Mouse (Mus musculus) lung, postnatal 14 days (tissue): ENCODE data around the gene Tmem189.

Experiments
- DNase-seq: peaks from one replicate; pipeline ENCODE4 v3.0.0; 2021

Tmem189 gene

DNA sequence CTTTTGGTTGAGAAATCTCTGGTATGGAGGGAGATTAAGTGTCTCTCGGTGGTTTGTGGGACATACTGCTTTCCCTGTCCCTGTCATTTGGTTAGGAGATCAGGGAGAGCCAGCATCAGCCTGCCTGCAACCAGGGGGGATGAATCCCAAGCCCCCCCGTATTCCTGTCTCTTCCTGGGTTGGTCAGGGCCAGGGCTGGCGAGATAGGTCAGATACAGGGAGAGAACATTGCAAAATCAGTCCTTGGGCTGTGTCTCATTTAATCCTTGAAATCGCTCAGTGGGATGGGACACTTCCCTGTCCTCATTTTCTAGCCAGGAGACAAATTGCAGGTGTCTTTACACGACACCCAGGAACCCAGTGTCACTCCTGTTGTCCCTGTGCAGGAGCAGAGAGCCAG lies 10.4 kb upstream of the Tmem189 start:
- no peak for DNase-seq

DNA sequence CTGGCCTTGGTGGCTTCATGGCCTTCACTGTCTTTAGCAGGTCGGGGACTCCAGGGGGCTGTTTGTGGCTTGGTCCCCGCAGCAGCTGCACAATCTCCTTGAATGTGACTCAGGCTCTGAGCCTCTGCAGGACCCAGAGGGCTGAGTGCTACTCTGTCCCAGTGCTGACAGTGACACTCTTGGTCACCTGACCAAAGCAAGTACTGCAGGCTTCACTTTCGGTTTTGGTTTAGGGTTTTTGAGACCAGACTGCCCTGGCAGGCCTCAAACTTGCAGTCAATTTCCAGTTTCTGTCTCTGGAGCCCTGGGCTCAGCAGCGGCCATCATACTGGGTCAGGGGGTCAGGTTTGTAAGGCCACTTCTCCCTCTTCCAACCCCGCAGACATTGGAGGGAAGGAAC lies 8.3 kb upstream of the Tmem189 start:
- peak; percentile 63 for DNase-seq

GRCm38 (mm10) chr2:167696143-167696542 lies 6.5 kb upstream of the Tmem189 start:
- no peak for DNase-seq

GRCm38 (mm10) chr2:167695491-167695890 lies 5.9 kb upstream of the Tmem189 start:
- no peak for DNase-seq

DNA sequence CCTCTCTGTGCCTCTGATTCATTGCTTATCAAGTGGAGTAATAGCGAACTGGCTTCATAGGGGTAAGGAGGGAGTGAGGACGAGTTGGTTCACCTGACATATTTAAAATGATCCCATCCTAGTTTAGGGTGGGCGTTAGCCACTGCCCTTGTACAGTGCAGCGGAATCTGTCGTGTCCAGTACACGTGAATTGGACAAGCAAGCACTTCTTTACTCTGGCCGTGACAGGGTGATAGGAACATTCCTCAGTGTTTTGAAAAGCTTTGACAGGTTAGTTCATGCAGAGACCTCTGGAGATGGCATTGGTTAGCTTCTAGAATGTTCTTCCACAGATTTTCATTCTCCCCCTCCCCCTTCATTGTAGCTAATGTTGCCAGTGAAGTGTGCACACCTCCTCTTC lies 5.3 kb upstream of the Tmem189 start:
- no peak for DNase-seq

- DNase-seq, result no peak
Observed at GRCm38 (mm10) chr2:167694244-167694643, 4.6 kb upstream of the Tmem189 start.

DNA sequence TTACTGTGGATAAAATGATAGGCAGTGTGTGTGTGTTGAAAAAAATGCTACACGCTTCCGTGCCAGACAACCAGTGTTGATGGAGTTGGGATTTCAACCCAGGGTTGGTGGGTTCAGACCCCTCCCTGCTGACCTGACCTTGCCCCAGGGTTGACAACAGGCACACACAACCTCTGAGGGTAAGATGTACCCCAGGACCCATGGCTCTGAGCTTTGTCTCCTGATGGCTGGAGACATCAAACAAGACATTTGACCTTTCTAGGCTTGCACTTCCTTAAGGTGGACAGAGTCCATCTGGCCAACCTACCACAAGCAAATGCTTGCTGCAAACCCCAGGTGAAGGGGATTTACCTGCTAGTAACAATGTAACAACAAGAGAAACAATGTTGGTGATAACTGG lies 3.9 kb upstream of the Tmem189 start:
- DNase-seq, result no peak

- DNase-seq, result no peak
Observed at GRCm38 (mm10) chr2:167692831-167693230, 3.2 kb upstream of the Tmem189 start.

DNA sequence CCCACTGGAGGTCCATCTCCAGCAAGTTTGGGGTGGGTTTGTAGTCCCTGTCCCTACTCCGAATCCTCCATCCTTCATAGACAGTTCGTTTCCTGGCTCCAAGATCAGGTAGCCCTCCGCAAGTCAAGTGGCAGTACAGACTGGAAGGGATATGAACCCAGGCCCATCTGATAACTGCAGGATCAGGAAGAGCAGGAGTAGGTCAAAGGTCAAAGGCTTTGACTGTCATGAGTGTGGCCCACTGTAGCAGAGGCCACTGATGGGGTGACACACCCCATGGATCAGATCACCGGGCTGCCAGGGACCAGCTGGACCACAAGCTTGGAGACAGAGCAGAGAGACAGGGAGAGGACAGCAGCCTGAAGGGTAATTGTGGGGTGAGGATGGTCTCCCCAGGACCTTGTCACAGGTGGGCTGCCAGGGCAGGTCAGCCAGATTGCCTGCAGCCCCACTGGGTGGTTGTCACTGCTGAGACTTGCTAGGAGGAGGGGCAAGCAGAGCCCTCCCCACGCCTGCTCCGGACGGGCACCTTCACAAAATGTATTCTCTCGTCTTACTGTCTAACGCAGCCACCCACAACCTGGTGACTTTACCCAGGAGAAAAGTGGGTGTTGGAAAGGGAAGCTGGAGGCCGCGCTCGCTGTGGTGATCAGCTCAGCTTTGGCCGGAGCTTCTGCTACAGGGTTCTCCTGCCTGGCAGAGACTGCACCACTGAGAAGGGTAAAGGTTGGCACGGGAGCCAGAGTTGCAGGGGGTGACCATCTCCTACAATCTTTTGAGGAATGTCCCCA lies 2.4 kb upstream of the Tmem189 start:
- no peak for DNase-seq

DNA sequence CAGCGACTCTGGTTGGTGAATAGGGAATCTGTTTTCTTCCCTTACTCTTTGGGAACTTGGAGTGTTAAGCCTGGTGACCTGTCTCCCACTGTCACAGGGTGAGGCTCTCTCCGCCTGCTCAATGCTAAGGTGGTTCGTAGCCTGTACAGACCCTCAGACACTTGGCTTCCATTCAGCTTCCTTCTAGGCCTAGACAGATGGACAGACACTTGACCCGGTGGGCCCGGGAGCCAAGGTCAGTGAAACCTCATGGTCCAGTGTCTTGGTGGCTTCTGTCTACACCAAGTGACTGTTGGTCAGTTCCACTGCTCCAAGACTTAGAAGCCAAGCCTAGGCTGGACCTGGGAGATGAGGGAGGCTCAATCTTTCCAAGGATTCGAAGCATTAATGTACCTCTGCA lies 1.8 kb upstream of the Tmem189 start:
- no peak for DNase-seq

GRCm38 (mm10) chr2:167690962-167691311 lies 1.3 kb upstream of the Tmem189 start:
- DNase-seq, result peak; percentile 60

DNA sequence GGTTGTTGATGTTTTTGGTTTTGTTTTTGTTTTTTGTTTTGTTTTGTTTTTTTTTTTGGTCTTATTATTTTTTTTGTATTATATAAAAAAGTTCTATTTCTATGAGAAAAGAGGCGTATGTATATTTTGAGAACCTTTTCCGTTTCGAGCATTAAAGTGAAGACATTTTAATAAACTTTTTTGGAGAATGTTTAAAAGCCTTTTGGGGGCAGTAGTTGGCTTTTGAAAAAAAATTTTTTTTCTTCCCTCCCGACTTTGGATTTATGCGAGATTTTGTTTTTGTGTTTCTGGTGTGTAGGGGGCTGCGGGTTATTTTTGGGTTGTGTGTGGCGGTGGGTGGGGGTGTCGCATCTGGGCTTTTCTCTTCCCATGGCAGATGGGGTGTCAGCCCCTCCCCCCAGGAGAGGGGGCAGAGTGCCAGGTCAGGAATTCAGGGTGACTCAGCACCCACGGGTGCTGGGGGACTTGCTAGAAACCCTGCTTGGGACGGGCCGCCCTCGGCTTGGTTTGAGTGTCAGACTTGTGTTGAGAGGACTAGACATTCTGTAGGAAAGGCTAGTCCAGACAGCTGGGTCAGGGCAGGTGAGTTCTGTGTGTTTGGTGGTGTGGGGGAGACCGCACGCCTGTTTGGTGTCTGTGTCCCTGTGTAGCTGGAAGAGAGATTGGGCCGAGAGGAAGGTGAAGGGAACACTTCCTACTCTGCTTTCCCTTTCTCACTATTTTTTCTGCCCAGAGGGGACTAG lies 768 bp upstream of the Tmem189 start:
- peak; percentile 67 for DNase-seq

DNA sequence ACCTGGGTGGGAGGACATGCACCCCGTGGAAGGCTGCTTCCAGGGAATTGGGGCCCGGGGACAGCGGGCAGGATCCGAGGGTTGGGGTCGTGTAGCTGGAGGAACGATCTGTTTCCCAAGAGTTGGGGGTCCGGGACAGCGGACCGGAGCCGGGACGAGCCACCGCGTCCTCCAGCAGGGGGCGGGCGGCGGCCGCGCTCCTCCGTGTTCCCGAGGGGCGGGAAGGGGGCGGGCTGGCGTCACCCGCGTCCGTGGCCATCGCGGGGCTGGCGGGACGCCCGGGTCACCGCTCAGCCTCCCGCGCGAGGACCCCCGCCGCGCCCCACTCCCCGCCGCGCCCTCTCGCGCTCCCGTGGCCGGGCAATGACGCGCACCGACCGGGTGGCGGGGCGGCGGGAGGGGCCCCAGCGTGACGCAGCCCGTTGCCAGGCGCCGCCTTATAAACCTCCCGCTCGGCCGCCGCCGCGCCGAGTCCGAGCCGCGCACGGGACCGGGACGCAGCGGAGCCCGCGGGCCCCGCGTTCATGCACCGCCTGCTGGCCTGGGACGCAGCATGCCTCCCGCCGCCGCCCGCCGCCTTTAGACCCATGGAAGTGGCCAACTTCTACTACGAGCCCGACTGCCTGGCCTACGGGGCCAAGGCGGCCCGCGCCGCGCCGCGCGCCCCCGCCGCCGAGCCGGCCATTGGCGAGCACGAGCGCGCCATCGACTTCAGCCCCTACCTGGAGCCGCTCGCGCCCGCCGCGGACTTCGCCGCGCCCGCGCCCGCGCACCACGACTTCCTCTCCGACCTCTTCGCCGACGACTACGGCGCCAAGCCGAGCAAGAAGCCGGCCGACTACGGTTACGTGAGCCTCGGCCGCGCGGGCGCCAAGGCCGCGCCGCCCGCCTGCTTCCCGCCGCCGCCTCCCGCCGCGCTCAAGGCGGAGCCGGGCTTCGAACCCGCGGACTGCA lies 847 bp downstream of the Tmem189 start, which contains the start of gene Cebpb:
Cebpb (plus strand) TSS at position 418 of the 954 bp plus-strand sequence.
- peak; percentile 91 for DNase-seq

GRCm38 (mm10) chr2:167688126-167688497 lies 1.5 kb downstream of the Tmem189 start:
- no peak for DNase-seq

DNA sequence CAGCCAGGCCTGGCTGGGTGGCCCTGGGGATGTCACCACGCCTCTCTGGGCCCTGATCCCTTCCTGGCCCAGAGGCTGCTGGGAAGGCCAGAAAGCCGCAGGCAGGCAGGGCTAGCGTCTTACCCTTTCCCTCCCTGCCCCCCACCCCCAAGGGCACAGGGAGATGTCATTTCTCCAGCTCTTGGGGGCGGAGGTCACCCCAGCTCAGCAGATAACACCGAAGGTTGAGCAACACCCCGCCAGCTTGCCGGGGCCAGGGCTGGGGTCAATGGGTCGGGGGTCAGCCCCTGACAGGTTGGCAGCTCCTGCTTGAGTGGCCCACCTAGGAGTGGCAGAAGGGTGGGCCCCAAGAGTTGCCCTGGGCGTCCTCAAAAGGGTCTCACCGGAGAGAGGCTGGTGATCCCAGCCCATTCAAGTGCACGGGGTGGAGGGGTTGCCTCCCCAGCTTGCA lies 1.9 kb downstream of the Tmem189 start:
- no peak for DNase-seq

DNA sequence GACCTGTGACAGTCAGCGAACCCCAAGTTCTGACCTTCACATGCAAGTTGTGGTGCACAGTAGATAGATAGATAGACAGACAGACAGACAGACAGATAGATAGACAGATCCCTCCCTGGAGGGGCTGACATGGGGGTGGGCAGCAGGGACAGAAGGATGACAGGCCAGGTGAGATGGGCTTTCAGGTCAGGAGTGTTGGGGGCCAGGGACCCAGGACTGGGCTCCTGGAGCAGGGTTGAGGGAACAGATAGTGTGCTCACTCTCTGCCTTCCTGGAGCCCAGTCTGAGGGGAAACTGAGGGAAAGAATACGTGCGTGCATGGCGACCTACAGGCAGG lies 2.4 kb downstream of the Tmem189 start:
- DNase-seq, result no peak

DNA sequence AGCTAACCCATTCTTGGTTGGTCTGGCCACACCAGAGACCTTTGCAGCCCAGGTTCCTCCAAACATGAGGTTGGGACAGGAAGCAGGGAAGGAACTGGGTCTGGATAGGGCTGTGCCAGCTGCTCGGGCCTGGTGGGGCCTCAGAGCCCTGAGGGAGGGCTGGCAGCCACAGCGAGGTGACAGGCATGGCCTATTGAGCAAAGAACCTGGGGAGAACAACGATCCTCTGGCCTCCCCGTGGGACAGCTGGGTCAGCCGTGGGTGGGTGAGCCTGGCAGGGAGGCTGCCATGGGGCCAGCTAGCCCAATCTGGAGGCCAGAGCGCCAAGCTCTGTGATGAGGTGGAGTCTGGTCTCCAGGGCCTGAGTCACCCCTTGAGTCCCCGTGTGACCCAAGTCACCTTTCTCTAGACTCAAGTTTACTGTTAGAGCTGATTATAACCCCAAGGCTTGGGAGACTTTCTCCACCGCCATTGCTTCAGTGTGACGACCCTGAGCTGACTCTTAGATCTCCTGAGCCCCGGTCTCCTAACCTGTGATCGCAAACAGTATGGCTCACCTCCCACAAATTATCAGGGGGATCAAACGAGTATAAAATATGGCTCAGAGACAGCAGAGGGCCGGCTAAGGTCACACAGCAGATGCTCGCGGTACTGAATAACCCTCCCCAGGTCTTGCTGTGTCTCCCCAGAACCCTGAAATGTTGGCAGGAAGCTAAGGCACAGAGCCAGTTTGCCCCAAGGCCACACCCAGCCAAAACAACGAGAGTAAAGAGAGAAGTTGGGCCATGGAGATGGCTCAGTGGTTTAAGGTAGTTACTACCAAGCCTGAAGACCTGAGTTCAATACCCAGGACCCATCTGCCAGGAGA lies 3.0 kb downstream of the Tmem189 start:
- DNase-seq, result no peak

DNA sequence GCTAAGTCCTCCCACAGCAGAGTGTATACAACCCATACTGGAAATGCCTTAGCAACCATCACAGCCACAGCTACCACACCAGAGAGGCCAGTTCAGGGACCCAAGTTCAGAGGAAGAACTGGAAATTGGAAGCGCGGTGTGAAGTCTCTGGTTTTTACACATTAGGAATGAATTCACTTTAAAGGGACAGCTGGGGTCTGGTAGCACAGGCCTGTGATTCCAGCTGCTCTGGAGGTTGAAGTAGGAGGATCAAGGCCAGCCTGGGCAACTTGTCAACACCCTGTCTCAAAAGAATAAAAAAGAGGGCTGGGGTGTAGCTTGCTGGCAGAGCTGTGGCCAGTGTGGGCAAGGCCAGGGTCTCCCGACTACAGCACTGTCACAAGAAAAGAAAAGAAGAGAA lies 3.8 kb downstream of the Tmem189 start:
- DNase-seq, result no peak

- peak; percentile 98 for DNase-seq
Observed at GRCm38 (mm10) chr2:167685137-167685536, 4.5 kb downstream of the Tmem189 start.

DNA sequence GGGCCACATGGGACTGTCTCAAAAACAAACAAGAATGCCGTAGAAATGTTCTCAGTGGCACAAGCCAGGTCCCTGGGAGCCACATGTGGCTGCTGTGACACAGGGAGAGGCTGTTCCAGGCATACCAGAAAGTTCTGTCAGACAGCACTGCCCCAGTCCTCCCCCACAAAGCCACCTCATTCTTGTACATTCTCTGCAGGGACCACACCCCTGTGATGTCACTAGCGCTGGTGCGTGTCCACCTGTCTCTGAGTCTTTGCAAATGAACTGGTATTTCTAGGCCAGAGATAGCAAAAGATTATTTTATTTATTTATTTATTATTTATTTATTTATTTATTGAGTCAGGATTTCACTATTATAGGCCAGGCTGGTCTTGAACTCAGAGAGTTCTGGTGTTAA lies 5.9 kb downstream of the Tmem189 start:
- DNase-seq, result no peak

- DNase-seq, result peak; percentile 72
Observed at GRCm38 (mm10) chr2:167680657-167681056, 9.0 kb downstream of the Tmem189 start.

DNA sequence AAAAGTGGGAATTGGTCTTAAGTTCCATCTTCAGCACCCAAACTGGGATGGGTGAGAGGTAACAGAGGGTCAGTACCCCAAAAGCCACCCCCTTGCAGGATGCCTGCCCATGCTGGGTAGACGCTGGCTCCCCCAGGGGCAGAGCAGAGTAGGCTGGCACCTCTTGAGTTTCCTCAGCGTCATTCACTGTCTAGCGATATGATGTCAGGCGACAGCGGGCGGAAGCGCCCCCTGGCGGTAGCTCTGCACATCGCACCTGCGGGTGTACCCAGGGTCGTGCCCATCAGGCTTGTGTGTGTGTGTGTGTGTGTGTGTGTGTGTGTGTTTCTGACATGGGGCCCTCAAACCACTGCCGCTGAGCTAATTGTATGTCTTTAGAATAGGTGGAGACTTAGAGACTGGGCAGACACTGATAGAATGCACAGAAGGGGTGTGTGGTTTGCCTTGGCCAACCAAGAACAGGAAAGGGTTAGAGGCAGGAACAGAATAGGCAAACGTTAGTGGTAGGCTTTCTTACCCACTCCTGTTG lies 9.7 kb downstream of the Tmem189 start:
- DNase-seq, result peak; percentile 89
